Mouse (Mus musculus): ENCODE data around the gene Wnt1. TPM values are rescaled to one million over a fixed set of nuclear protein-coding genes. Genes with fewer than 3 reads are reported as not detected.

Wnt1 gene
- polyA plus RNA-seq, 1 experiment from 2014 or later, result not detected

DNA sequence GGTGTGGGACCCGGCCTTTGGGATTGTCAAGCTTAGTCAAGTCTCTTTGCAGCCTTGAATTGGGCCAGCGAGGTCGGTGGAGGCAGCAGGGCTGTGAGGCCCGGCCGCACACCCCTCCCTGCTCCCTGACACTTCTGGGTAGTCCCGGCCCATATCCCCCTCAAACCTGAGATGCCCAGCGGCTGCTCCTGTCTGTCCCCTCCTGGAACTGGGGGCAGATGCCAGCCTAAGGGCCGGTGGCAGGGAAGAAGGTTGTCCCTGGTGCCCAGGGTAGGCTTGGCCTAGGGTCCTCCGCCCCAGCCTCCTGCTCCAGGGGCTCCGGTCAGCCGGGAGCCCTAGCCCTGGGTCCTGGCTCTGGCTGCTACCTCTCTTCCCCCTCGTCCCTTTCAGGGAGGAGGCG is 44.4 kb downstream of the Wnt1 start:
- 85% methylated on average over 13 of the region's 13 CpGs for WGBS (ENCODE audit: insufficient replicate concordance)

DNA sequence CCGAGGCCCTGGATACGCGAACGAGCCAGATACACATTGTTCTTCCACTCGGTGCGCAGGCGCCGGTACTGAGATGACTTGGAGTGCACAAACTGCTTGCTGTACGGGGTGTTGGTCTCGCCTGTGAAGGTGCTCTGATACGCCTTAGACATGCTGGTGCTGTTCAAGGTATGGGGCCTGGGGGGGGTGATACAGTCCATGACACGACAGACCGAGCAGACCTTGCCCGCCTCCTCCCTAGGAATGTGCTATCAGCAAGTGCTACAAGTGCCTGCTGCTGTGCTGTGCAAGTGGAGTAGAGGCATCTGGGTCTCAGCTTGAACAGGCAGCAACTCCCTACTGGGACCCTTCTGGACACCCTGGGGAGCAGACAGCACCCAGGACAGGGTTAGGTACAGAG is 45.6 kb downstream of the Wnt1 start:
- TF ChIP-seq EP300 (IDR thresholded peaks at IDR 0.05; ENCODE audit: low read depth), result no peak
- TF ChIP-seq CTCF (IDR thresholded peaks at IDR 0.05; ENCODE audit: low read depth), result no peak
- Histone ChIP-seq H3K4me1 (ENCODE audit: insufficient read depth) (peaks cover 22% of the 10 kb centered on the region), H3K36me3 (replicated peaks; ENCODE audit: insufficient read depth, low read length) (peaks cover 69% of the 10 kb centered on the region), H3K4me3 (ENCODE audit: low read depth, low read length) (no peak overlapping the region), H3K27me3 (ENCODE audit: insufficient read depth, low read length) (no peaks in the 10 kb centered on the region), H3K9me3 (ENCODE audit: low read length) (no peaks in the 10 kb centered on the region), H3K27ac (ENCODE audit: low read depth) (no peak overlapping the region), H3K9ac (replicated peaks) (no peak overlapping the region), H3K4me2 (ENCODE audit: low read depth, low read length) (no peak overlapping the region)
- WGBS (ENCODE audit: insufficient replicate concordance), result 91% methylated on average over 14 of the region's 14 CpGs
- DNase-seq, result no peak
- no peak for ATAC-seq

More for the DNA sequence above, 44.4 kb downstream of the Wnt1 start:
- no peaks in the 10 kb centered on the region for H3K9me3 ChIP-seq (ENCODE audit: low read length)
- no peak overlapping the region for H3K9ac ChIP-seq (replicated peaks)
- TF ChIP-seq CTCF (IDR thresholded peaks at IDR 0.05; ENCODE audit: low read depth) (no peak), EP300 (IDR thresholded peaks at IDR 0.05; ENCODE audit: low read depth) (no peak)
- H3K27me3 ChIP-seq (ENCODE audit: insufficient read depth, low read length), result no peaks in the 10 kb centered on the region
- ATAC-seq (no peak), DNase-seq (no peak)
- H3K27ac ChIP-seq (ENCODE audit: low read depth), result no peak overlapping the region
- H3K4me3 ChIP-seq (ENCODE audit: low read depth, low read length), result no peak overlapping the region
- peaks cover 31% of the 10 kb centered on the region for H3K4me1 ChIP-seq (ENCODE audit: insufficient read depth)
- no peak overlapping the region for H3K4me2 ChIP-seq (ENCODE audit: low read depth, low read length)
- H3K36me3 ChIP-seq (replicated peaks; ENCODE audit: insufficient read depth, low read length), result peaks cover 59% of the 10 kb centered on the region

GRCm38 (mm10) chr15:98837006-98837742 is 47.5 kb downstream of the Wnt1 start:
- WGBS (ENCODE audit: insufficient replicate concordance), result 79% methylated on average over 21 of the region's 21 CpGs
- Histone ChIP-seq H3K4me2 (ENCODE audit: low read depth, low read length) (peak overlapping the region; percentile 34), H3K27ac (ENCODE audit: low read depth) (peak overlapping the region; percentile 66), H3K9ac (replicated peaks) (no peak overlapping the region), H3K27me3 (ENCODE audit: insufficient read depth, low read length) (no peaks in the 10 kb centered on the region), H3K36me3 (replicated peaks; ENCODE audit: insufficient read depth, low read length) (peaks cover 84% of the 10 kb centered on the region), H3K4me1 (ENCODE audit: insufficient read depth) (peaks cover 20% of the 10 kb centered on the region), H3K4me3 (ENCODE audit: low read depth, low read length) (peak overlapping the region; percentile 13; the same call in 1 of the 2 replicates), H3K9me3 (ENCODE audit: low read length) (no peaks in the 10 kb centered on the region)
- peak; percentile 42 for DNase-seq
- peak; percentile 84 for ATAC-seq
- TF ChIP-seq EP300 (IDR thresholded peaks at IDR 0.05; ENCODE audit: low read depth), result peak; percentile 79
- TF ChIP-seq CTCF (IDR thresholded peaks at IDR 0.05; ENCODE audit: low read depth), result no peak

DNA sequence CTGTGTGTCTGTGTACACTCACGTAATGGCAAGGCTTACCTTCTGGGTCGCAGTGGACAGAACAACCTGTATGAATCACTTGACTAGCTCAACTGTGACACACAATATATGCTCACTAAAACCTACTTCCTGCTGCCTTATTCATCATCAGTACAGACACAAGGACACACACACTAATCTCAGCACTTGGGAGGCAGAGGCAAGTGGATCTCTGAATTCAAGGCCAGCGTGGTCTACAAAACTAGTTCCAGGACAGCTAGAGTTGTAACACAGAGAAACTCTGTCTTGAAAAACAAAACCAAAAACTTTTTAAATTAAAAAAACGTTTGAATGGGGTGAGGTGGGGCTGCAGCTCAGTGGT is 48.1 kb downstream of the Wnt1 start:
- no peak for TF ChIP-seq CTCF (IDR thresholded peaks at IDR 0.05; ENCODE audit: low read depth)
- TF ChIP-seq EP300 (IDR thresholded peaks at IDR 0.05; ENCODE audit: low read depth), result peak; percentile 5; the same call in 1 of the 2 replicates
- Histone ChIP-seq H3K27me3 (ENCODE audit: insufficient read depth, low read length) (no peaks in the 10 kb centered on the region), H3K27ac (ENCODE audit: low read depth) (peak overlapping the region; percentile 66), H3K9ac (replicated peaks) (no peak overlapping the region), H3K4me2 (ENCODE audit: low read depth, low read length) (0 out of 2 replicates have a peak overlapping the region, but pooled peaks have one; percentile 34), H3K9me3 (ENCODE audit: low read length) (no peaks in the 10 kb centered on the region), H3K36me3 (replicated peaks; ENCODE audit: insufficient read depth, low read length) (peaks cover 88% of the 10 kb centered on the region), H3K4me1 (ENCODE audit: insufficient read depth) (peaks cover 15% of the 10 kb centered on the region), H3K4me3 (ENCODE audit: low read depth, low read length) (no peak overlapping the region)
- ATAC-seq, result 0 out of 2 replicates have a peak, but pooled peaks have one; percentile 15
- WGBS (ENCODE audit: insufficient replicate concordance), result 67% methylated on average over 4 of the region's 4 CpGs
- no peak for DNase-seq

- H3K4me3 ChIP-seq (ENCODE audit: low read depth, low read length), result no peak overlapping the region
- no peaks in the 10 kb centered on the region for H3K9me3 ChIP-seq (ENCODE audit: low read length)
- H3K27me3 ChIP-seq (ENCODE audit: insufficient read depth, low read length), result no peaks in the 10 kb centered on the region
- no peak overlapping the region for H3K9ac ChIP-seq (replicated peaks)
- DNase-seq (no peak), ATAC-seq (no peak)
- TF ChIP-seq CTCF (IDR thresholded peaks at IDR 0.05; ENCODE audit: low read depth) (no peak), EP300 (IDR thresholded peaks at IDR 0.05; ENCODE audit: low read depth) (no peak)
- H3K36me3 ChIP-seq (replicated peaks; ENCODE audit: insufficient read depth, low read length), result peaks cover 92% of the 10 kb centered on the region
- no peak overlapping the region for H3K27ac ChIP-seq (ENCODE audit: low read depth)
- peaks cover 10% of the 10 kb centered on the region for H3K4me1 ChIP-seq (ENCODE audit: insufficient read depth)
- H3K4me2 ChIP-seq (ENCODE audit: low read depth, low read length), result no peak overlapping the region
- 94% methylated on average over 14 of the region's 14 CpGs for WGBS (ENCODE audit: insufficient replicate concordance)
Observed at GRCm38 (mm10) chr15:98839161-98839560, 49.5 kb downstream of the Wnt1 start.

DNA sequence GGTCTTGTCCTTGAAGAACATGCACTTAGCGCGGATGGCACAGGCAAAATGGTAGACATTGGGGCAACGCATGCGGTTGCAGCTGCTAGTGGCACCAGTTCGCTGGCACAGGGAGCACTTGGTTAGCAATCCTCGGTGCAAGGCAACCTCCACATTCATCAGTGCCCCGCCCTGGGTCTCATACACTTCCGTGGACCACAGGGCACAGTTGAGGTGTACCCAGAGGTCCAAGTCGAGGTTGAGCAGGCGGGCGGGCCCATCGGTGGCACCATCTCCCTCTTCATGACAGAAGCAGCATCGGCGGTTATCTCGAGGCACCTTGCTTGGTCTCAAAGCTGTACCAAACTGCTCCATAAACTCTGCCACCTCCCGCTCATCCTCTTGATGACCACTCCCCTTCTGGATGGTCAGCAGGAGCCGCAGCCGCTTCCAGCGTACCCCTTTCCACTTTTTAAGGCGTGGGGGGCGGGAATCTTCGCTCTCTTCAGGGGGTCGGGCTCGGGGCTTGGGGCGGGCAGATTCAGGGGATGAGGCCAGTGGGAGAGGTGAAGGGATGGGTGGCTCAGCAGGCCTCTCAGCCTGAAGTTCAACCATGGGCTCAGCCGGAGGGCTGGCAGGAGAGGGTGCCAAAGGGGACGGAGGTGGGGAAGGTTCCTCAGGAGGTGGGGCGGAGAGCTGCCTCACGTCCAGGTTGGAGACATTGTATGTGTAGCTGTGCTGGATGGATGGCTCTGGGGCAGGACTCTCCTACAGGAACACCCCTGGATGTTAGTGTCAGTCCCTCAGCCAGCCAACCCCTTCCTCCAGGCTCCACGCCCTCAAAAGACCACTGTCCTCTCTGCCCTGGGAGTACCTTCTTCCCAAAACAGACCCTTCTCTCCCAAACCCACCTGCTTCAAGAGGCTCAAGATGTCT is 50.3 kb downstream of the Wnt1 start:
- TF ChIP-seq EP300 (IDR thresholded peaks at IDR 0.05; ENCODE audit: low read depth) (no peak), CTCF (IDR thresholded peaks at IDR 0.05; ENCODE audit: low read depth) (no peak)
- DNase-seq (no peak), ATAC-seq (no peak)
- Histone ChIP-seq H3K36me3 (replicated peaks; ENCODE audit: insufficient read depth, low read length) (peaks cover 92% of the 10 kb centered on the region), H3K27me3 (ENCODE audit: insufficient read depth, low read length) (no peaks in the 10 kb centered on the region), H3K4me3 (ENCODE audit: low read depth, low read length) (no peak overlapping the region), H3K27ac (ENCODE audit: low read depth) (no peak overlapping the region), H3K4me2 (ENCODE audit: low read depth, low read length) (no peak overlapping the region), H3K9me3 (ENCODE audit: low read length) (no peaks in the 10 kb centered on the region), H3K4me1 (ENCODE audit: insufficient read depth) (peaks cover 10% of the 10 kb centered on the region), H3K9ac (replicated peaks) (no peak overlapping the region)
- 91% methylated on average over 30 of the region's 30 CpGs for WGBS (ENCODE audit: insufficient replicate concordance)

Other genes starting within 250 kb of the Wnt1 start
- gene Ccnt1, start 218.9 kb upstream of the Wnt1 start, polyA plus RNA-seq (2015; fragmentation: Nextera tagmentation; extraction: Ambion mirVana), result 14.9 and 17.0 TPM in 2 replicates
- not detected in 2 replicates for gene 4930415O20Rik, start 218.9 kb upstream of the Wnt1 start, polyA plus RNA-seq (2015; fragmentation: Nextera tagmentation; extraction: Ambion mirVana)
- gene Adcy6, start 179.8 kb upstream of the Wnt1 start, polyA plus RNA-seq (2015; fragmentation: Nextera tagmentation; extraction: Ambion mirVana), result 5.3 and 7.7 TPM in 2 replicates
- 0.38 and 0.58 TPM in 2 replicates for gene Cacnb3, start 159.0 kb upstream of the Wnt1 start, polyA plus RNA-seq (2015; fragmentation: Nextera tagmentation; extraction: Ambion mirVana)
- 4.7 and 9.2 TPM in 2 replicates for gene Ddx23, start 127.0 kb upstream of the Wnt1 start, polyA plus RNA-seq (2015; fragmentation: Nextera tagmentation; extraction: Ambion mirVana)
- 0.94 and 1.2 TPM in 2 replicates for gene Rnd1, start 112.4 kb upstream of the Wnt1 start, polyA plus RNA-seq (2015; fragmentation: Nextera tagmentation; extraction: Ambion mirVana)
- not detected in 2 replicates for gene Ccdc65, start 81.7 kb upstream of the Wnt1 start, polyA plus RNA-seq (2015; fragmentation: Nextera tagmentation; extraction: Ambion mirVana)
- gene Fkbp11, start 61.7 kb upstream of the Wnt1 start, polyA plus RNA-seq (2015; fragmentation: Nextera tagmentation; extraction: Ambion mirVana), result 58.5 and 62.4 TPM in 2 replicates
- 9.6 and 10.4 TPM in 2 replicates for gene Arf3, start 26.6 kb upstream of the Wnt1 start, polyA plus RNA-seq (2015; fragmentation: Nextera tagmentation; extraction: Ambion mirVana)
- 0.04 and 0.08 TPM in 2 replicates for gene Wnt10b, start 11.7 kb upstream of the Wnt1 start, polyA plus RNA-seq (2015; fragmentation: Nextera tagmentation; extraction: Ambion mirVana)
- not detected in 2 replicates for gene Ddn, start 19.6 kb downstream of the Wnt1 start, polyA plus RNA-seq (2015; fragmentation: Nextera tagmentation; extraction: Ambion mirVana)
- 42.0 and 47.4 TPM in 2 replicates for gene Prkag1, start 41.7 kb downstream of the Wnt1 start, polyA plus RNA-seq (2015; fragmentation: Nextera tagmentation; extraction: Ambion mirVana)
- 3.0 and 3.6 TPM in 2 replicates for gene Kmt2d, start 81.3 kb downstream of the Wnt1 start, polyA plus RNA-seq (2015; fragmentation: Nextera tagmentation; extraction: Ambion mirVana)
- 1.4 and 1.8 TPM in 2 replicates for gene Rhebl1, start 104.7 kb downstream of the Wnt1 start, polyA plus RNA-seq (2015; fragmentation: Nextera tagmentation; extraction: Ambion mirVana)
- gene Dhh, start 108.7 kb downstream of the Wnt1 start, polyA plus RNA-seq (2015; fragmentation: Nextera tagmentation; extraction: Ambion mirVana), result 0.07 TPM in 1 of 2 replicates, not detected in the other
- 4.9 and 5.1 TPM in 2 replicates for gene Lmbr1l, start 128.4 kb downstream of the Wnt1 start, polyA plus RNA-seq (2015; fragmentation: Nextera tagmentation; extraction: Ambion mirVana)
- gene Tuba1b, start 144.7 kb downstream of the Wnt1 start, polyA plus RNA-seq (2015; fragmentation: Nextera tagmentation; extraction: Ambion mirVana), result 389 and 423 TPM in 2 replicates
- gene Gm49450, start 163.7 kb downstream of the Wnt1 start, polyA plus RNA-seq (2015; fragmentation: Nextera tagmentation; extraction: Ambion mirVana), result not detected in 2 replicates
- 28.1 and 28.7 TPM in 2 replicates for gene Tuba1a, start 163.8 kb downstream of the Wnt1 start, polyA plus RNA-seq (2015; fragmentation: Nextera tagmentation; extraction: Ambion mirVana)
- 149 and 152 TPM in 2 replicates for gene Tuba1c, start 240.0 kb downstream of the Wnt1 start, polyA plus RNA-seq (2015; fragmentation: Nextera tagmentation; extraction: Ambion mirVana)

Measured in liver, postnatal 0 days (tissue).